Mouse (Mus musculus) lung, embryonic 16.5 days (tissue): ENCODE measurements at regions not wholly inside any gene's neighbourhood (a gene's known extent, or its start where the extent isn't known, plus 50 kb on each side); places are given as distances from the start of the nearest gene placed in this dataset.

Experiments used
- ATAC-seq: fragments of 200-750 bp; cut with Nextera tagmentation; 2 replicates; pipeline ENCODE4 v1.8.0; 2017; ENCODE audit warnings: low read depth, mild to moderate bottlenecking, moderate library complexity
- H3K27ac ChIP-seq: fragments of 300-500 bp; sonication (generic); 2 replicates; pipeline ENCODE4 v1.5.1; 2014; ENCODE audit warnings: mild to moderate bottlenecking, control low read depth, low read length
- H3K27me3 ChIP-seq: fragments of 300-500 bp; sonication (generic); 2 replicates; pipeline ENCODE4 v1.6.1; 2014; ENCODE audit warnings: low read depth, low read length, mixed read lengths; ENCODE audit not compliant: control insufficient read depth, insufficient read depth
- H3K36me3 ChIP-seq: fragments of 300-500 bp; sonication (generic); 2 replicates; pipeline ENCODE4 v1.6.1; 2014; ENCODE audit warnings: low read length; ENCODE audit not compliant: control insufficient read depth, insufficient read depth
- H3K4me1 ChIP-seq: fragments of 300-500 bp; sonication (generic); replicated peaks from 2 replicates; pipeline ENCODE4 v1.6.1; 2014; ENCODE audit warnings: low read length, mixed read lengths; ENCODE audit not compliant: control insufficient read depth, insufficient read depth
- H3K4me2 ChIP-seq: fragments of 300-500 bp; sonication (generic); 2 replicates; pipeline ENCODE4 v1.6.1; 2014; ENCODE audit warnings: low read depth, low read length, control low read depth
- H3K4me3 ChIP-seq: fragments of 300-500 bp; sonication (generic); 2 replicates; pipeline ENCODE4 v1.5.1; 2014; ENCODE audit warnings: mild to moderate bottlenecking, low read length, control low read depth
- H3K9ac ChIP-seq: fragments of 300-500 bp; sonication (generic); 2 replicates; pipeline ENCODE4 v1.6.1; 2014; ENCODE audit warnings: low read length, control low read depth
- H3K9me3 ChIP-seq: fragments of 300-500 bp; sonication (generic); 2 replicates; pipeline ENCODE4 v1.6.1; 2016; ENCODE audit warnings: low read length; ENCODE audit not compliant: control insufficient read depth
- WGBS: fragments of 180-500 bp; shearing (Covaris S2); extraction: QIAGEN DNeasy Blood & Tissue Kit; methylation state at CpG from one replicate; pipeline ENCODE4 v1.1.7; 2014; 5-methylcytosine and 5-hydroxymethylcytosine counted together

- 82% methylated on average over 2 of the region's 2 CpGs for WGBS
- no peaks in the 10 kb centered on the region for H3K27me3 ChIP-seq
- no peak overlapping the region for H3K9ac ChIP-seq
- H3K4me2 ChIP-seq: no peak overlapping the region
- H3K4me1 ChIP-seq: no peaks in the 10 kb centered on the region
- no peak for ATAC-seq
- no peaks in the 10 kb centered on the region for H3K36me3 ChIP-seq
- H3K27ac ChIP-seq: no peak overlapping the region
- no peaks in the 10 kb centered on the region for H3K9me3 ChIP-seq
- H3K4me3 ChIP-seq: no peak overlapping the region
These were observed 171.1 kb upstream of the Nlrp1b start for GRCm38 (mm10) chr11:71401411-71402276.

- Histone ChIP-seq H3K36me3 (no peaks in the 10 kb centered on the region), H3K4me1 (no peaks in the 10 kb centered on the region), H3K27me3 (no peaks in the 10 kb centered on the region), H3K27ac (no peak overlapping the region), H3K9ac (no peak overlapping the region), H3K4me3 (no peak overlapping the region), H3K4me2 (no peak overlapping the region), H3K9me3 (no peaks in the 10 kb centered on the region)
- WGBS: 79% methylated on average over 3 of the region's 3 CpGs
- no peak for ATAC-seq
These were observed 173.8 kb upstream of the Nlrp1b start for GRCm38 (mm10) chr11:71404361-71404760.

GRCm38 (mm10) chr11:71407043-71407442 lies 176.5 kb upstream of the Nlrp1b start:
- Histone ChIP-seq H3K36me3 (no peaks in the 10 kb centered on the region), H3K9me3 (no peaks in the 10 kb centered on the region), H3K27me3 (no peaks in the 10 kb centered on the region), H3K27ac (no peak overlapping the region), H3K4me1 (no peaks in the 10 kb centered on the region), H3K4me2 (no peak overlapping the region), H3K9ac (no peak overlapping the region), H3K4me3 (no peak overlapping the region)
- 77% methylated on average over 6 of the region's 6 CpGs for WGBS
- no peak for ATAC-seq

GRCm38 (mm10) chr11:71409211-71409765 lies 178.8 kb upstream of the Nlrp1b start:
- Histone ChIP-seq H3K9me3 (no peaks in the 10 kb centered on the region), H3K4me3 (no peak overlapping the region), H3K27me3 (no peaks in the 10 kb centered on the region), H3K4me1 (no peaks in the 10 kb centered on the region), H3K36me3 (no peaks in the 10 kb centered on the region), H3K4me2 (no peak overlapping the region), H3K9ac (no peak overlapping the region), H3K27ac (no peak overlapping the region)
- WGBS: 84% methylated on average over 6 of the region's 6 CpGs
- ATAC-seq: no peak

GRCm38 (mm10) chr11:71410582-71410981 lies 180.0 kb upstream of the Nlrp1b start:
- Histone ChIP-seq H3K9me3 (no peaks in the 10 kb centered on the region), H3K36me3 (no peaks in the 10 kb centered on the region), H3K27ac (no peak overlapping the region), H3K4me2 (no peak overlapping the region), H3K4me1 (no peaks in the 10 kb centered on the region), H3K4me3 (no peak overlapping the region), H3K9ac (no peak overlapping the region), H3K27me3 (no peaks in the 10 kb centered on the region)
- whole genome bisulfite sequencing: 85% methylated on average over 3 of the region's 3 CpGs
- no peak for ATAC-seq

- no peak overlapping the region for H3K9ac ChIP-seq
- no peak overlapping the region for H3K4me2 ChIP-seq
- no peak overlapping the region for H3K4me3 ChIP-seq
- H3K36me3 ChIP-seq: no peaks in the 10 kb centered on the region
- H3K27ac ChIP-seq: no peak overlapping the region
- no peaks in the 10 kb centered on the region for H3K27me3 ChIP-seq
- WGBS: 42% methylated on average over 1 of the region's 1 CpGs
- ATAC-seq: no peak
- H3K9me3 ChIP-seq: no peaks in the 10 kb centered on the region
- H3K4me1 ChIP-seq: no peaks in the 10 kb centered on the region
These were observed 181.4 kb upstream of the Nlrp1b start for GRCm38 (mm10) chr11:71411958-71412357.

- 76% methylated on average over 9 of the region's 9 CpGs for WGBS
- H3K9ac ChIP-seq: no peak overlapping the region
- ATAC-seq: no peak
- H3K4me1 ChIP-seq: no peaks in the 10 kb centered on the region
- H3K36me3 ChIP-seq: no peaks in the 10 kb centered on the region
- no peaks in the 10 kb centered on the region for H3K27me3 ChIP-seq
- H3K27ac ChIP-seq: no peak overlapping the region
- H3K9me3 ChIP-seq: no peaks in the 10 kb centered on the region
- H3K4me2 ChIP-seq: no peak overlapping the region
- no peak overlapping the region for H3K4me3 ChIP-seq
These were observed 184.0 kb upstream of the Nlrp1b start for GRCm38 (mm10) chr11:71414403-71415140.

GRCm38 (mm10) chr11:71415451-71415850 lies 184.9 kb upstream of the Nlrp1b start:
- no peaks in the 10 kb centered on the region for H3K9me3 ChIP-seq
- no peak overlapping the region for H3K9ac ChIP-seq
- no peaks in the 10 kb centered on the region for H3K4me1 ChIP-seq
- no peak for ATAC-seq
- H3K4me3 ChIP-seq: no peak overlapping the region
- WGBS: 56% methylated on average over 3 of the region's 3 CpGs
- no peaks in the 10 kb centered on the region for H3K36me3 ChIP-seq
- no peak overlapping the region for H3K4me2 ChIP-seq
- H3K27ac ChIP-seq: no peak overlapping the region
- no peaks in the 10 kb centered on the region for H3K27me3 ChIP-seq

GRCm38 (mm10) chr11:71422291-71422840 lies 191.8 kb upstream of the Nlrp1b start:
- Histone ChIP-seq H3K4me3 (no peak overlapping the region), H3K27ac (no peak overlapping the region), H3K4me1 (no peaks in the 10 kb centered on the region), H3K9me3 (peaks cover 2% of the 10 kb centered on the region; the same call in 1 of the 2 replicates), H3K4me2 (no peak overlapping the region), H3K36me3 (no peaks in the 10 kb centered on the region), H3K9ac (no peak overlapping the region), H3K27me3 (no peaks in the 10 kb centered on the region)
- WGBS: 24% methylated on average over 2 of the region's 2 CpGs
- ATAC-seq: no peak
